Comparison of ENCODE assay signal across 9 mouse cellular contexts in genomic region chr9:41937341-41937966, GRCm38 (mm10).
DNase-seq lines count a peak whose midpoint lies in the region; ATAC-seq and TF ChIP-seq lines count a peak whose summit lies in the region.
"Had no signal": no experiment of that assay in that cellular context is flagged by ENCODE, and none has a peak within 500 bp of the region (broad histone marks: within the 10 kb centered on the region; RNA-seq: fewer than 3 reads in every experiment).

No protein-coding gene starts in this region.

- no peak for TF ChIP-seq CTCF in gastrocnemius, adult 2 months (IDR thresholded peaks at IDR 0.05)

- no peaks in the 10 kb centered on the region for H3K27me3 ChIP-seq in forebrain, embryonic 11.5 days (ENCODE audit: control insufficient read depth, insufficient read depth, low read length)
- no peaks in the 10 kb centered on the region for H3K27me3 ChIP-seq in limb, embryonic 13.5 days

- H3K9ac ChIP-seq in forebrain, embryonic 11.5 days (ENCODE audit: low read length), result no peak overlapping the region
- no peak overlapping the region for H3K9ac ChIP-seq in limb, embryonic 13.5 days
- H3K9ac ChIP-seq: liver, embryonic 15.5 days had no signal

- no peak overlapping the region for H3K4me2 ChIP-seq in forebrain, embryonic 11.5 days (ENCODE audit: low read depth, low read length, severe bottlenecking)
- H3K4me2 ChIP-seq in limb, embryonic 13.5 days (replicated peaks), result peak overlapping the region; percentile 43
- H3K4me2 ChIP-seq: liver, embryonic 15.5 days had no signal

- H3K27ac ChIP-seq in gastrocnemius, adult 2 months, result peak overlapping the region; percentile 62; the same call in 1 of the 2 replicates
- peak overlapping the region; percentile 73 for H3K27ac ChIP-seq in forebrain, embryonic 11.5 days (ENCODE audit: low read depth, low read length)
- H3K27ac ChIP-seq in limb, embryonic 13.5 days, result peak overlapping the region; percentile 96
- H3K27ac ChIP-seq: liver, embryonic 15.5 days had no signal

- 59% methylated on average over 8 of the region's 8 CpGs for WGBS in forebrain, embryonic 11.5 days
- WGBS in limb, embryonic 13.5 days, result 23% methylated on average over 8 of the region's 8 CpGs

- no peak overlapping the region for H3K4me3 ChIP-seq in gastrocnemius, adult 2 months
- H3K4me3 ChIP-seq in forebrain, embryonic 11.5 days (ENCODE audit: low read depth, low read length), result no peak overlapping the region
- H3K4me3 ChIP-seq in limb, embryonic 13.5 days, result no peak overlapping the region
- H3K4me3 ChIP-seq: liver, embryonic 15.5 days had no signal

- ATAC-seq in forebrain, embryonic 11.5 days (replicated peaks; ENCODE audit: low FRiP score), result no peak
- no peak; the same call in 1 of the 2 replicates for ATAC-seq in limb, embryonic 13.5 days (ENCODE audit: low FRiP score, low read depth)

- DNase-seq in gastrocnemius, adult 2 months, result no peak
- no peak for DNase-seq in gastrocnemius, adult 8-10 months (ENCODE audit: low spot score in 2 of 2)
- peak; percentile 45 for DNase-seq in 3134 (ENCODE audit: extremely low read depth, insufficient read length, low spot score)
- DNase-seq in forebrain, embryonic 11.5 days (ENCODE audit: low spot score), result peak; percentile 57
- DNase-seq in right cerebral cortex, adult 2 months (ENCODE audit: low spot score in 2 of 2), result no peak
- no peak for DNase-seq in left cerebral cortex, adult 9 months (ENCODE audit: low spot score in 2 of 2)
- DNase-seq in adrenal gland, adult 18-20 months (ENCODE audit: low spot score in 2 of 2), result no peak

- H3K9me3 ChIP-seq in forebrain, embryonic 11.5 days (ENCODE audit: control insufficient read depth, low read length), result no peaks in the 10 kb centered on the region
- no peaks in the 10 kb centered on the region for H3K9me3 ChIP-seq in limb, embryonic 13.5 days
- H3K9me3 ChIP-seq: liver, embryonic 15.5 days had no signal

- H3K36me3 ChIP-seq in forebrain, embryonic 11.5 days (ENCODE audit: control insufficient read depth, insufficient read depth, low read length), result no peaks in the 10 kb centered on the region
- no peaks in the 10 kb centered on the region for H3K36me3 ChIP-seq in limb, embryonic 13.5 days
- H3K36me3 ChIP-seq: liver, embryonic 15.5 days had no signal

- peaks cover 26% of the 10 kb centered on the region for H3K4me1 ChIP-seq in forebrain, embryonic 11.5 days (replicated peaks; ENCODE audit: control insufficient read depth, insufficient read depth, low read length)
- peaks cover 71% of the 10 kb centered on the region for H3K4me1 ChIP-seq in limb, embryonic 13.5 days
- H3K4me1 ChIP-seq: liver, embryonic 15.5 days had no signal

- intact Hi-C loops in gastrocnemius, adult 2 months (cut with DNase I), result no loop called here

Comparison
In these comparisons a context has a peak if more than half of its experiments do, and no peak if none do; other contexts are left out.
1. DNase-seq: peak in 3134 (single experiment) and forebrain, embryonic 11.5 days (single experiment); none in gastrocnemius, adult 2 months (single experiment), gastrocnemius, adult 8-10 months (0 of 2), right cerebral cortex, adult 2 months (0 of 2), left cerebral cortex, adult 9 months (0 of 2) and adrenal gland, adult 18-20 months (0 of 2).
2. Peak in every context shown above with its lines, with median percentiles within 50 percentile points of each other: H3K27ac ChIP-seq.